Mouse (Mus musculus) bone marrow, adult 2 months (tissue): ENCODE data around the gene Flywch1. TPM values are rescaled to one million over a fixed set of nuclear protein-coding genes. Genes with fewer than 3 reads are reported as not detected.

ENCODE experiments used
- H3K27ac ChIP-seq: fragments of 200-500 bp; 2 replicates; pipeline ENCODE4 v1.5.1; 2012; ENCODE audit warnings: low read depth, mild to moderate bottlenecking, control low read depth, inconsistent platforms, low read length; ENCODE audit not compliant: control insufficient read depth, poor library complexity, insufficient read depth
- H3K4me1 ChIP-seq: fragments of 200-500 bp; 2 replicates; pipeline ENCODE4 v1.6.1; 2011; ENCODE audit warnings: low read length; ENCODE audit not compliant: control insufficient read depth, insufficient read depth
- H3K4me3 ChIP-seq: fragments of 200-500 bp; replicated peaks from 2 replicates; pipeline ENCODE3; 2011; ENCODE audit warnings: mild to moderate bottlenecking, low read depth, low read length, control low read depth; ENCODE audit not compliant: control insufficient read depth
- CTCF ChIP-seq: fragments of 200-500 bp; IDR thresholded peaks from 2 replicates; pipeline ENCODE4 v1.5.1; 2011; ENCODE audit warnings: low read length, control low read depth; ENCODE audit not compliant: control insufficient read depth, insufficient read depth
- POLR2A ChIP-seq: fragments of 200-500 bp; IDR thresholded peaks from 2 replicates; pipeline ENCODE4 v1.6.1; 2011; ENCODE audit warnings: low read depth, mild to moderate bottlenecking, control low read depth, low read length, borderline replicate concordance; ENCODE audit not compliant: control insufficient read depth
- WGBS: fragments of 180-500 bp; shearing (Covaris S2); methylation state at CpG from one replicate; pipeline ENCODE4 v1.1.7; 2018; 5-methylcytosine and 5-hydroxymethylcytosine counted together
- polyA plus RNA-seq: library from polyadenylated mRNA; stranded (reverse); fragments of >200 nt; gene quantifications from 2 replicates; pipeline ENCODE4 v1.2.4, GENCODE M21; 2011; ENCODE audit warnings: low replicate concordance; ENCODE audit not compliant: missing spikeins, insufficient read depth, insufficient read length

The Flywch1 gene
- polyA plus RNA-seq, 1 experiment: 11.2 TPM

DNA sequence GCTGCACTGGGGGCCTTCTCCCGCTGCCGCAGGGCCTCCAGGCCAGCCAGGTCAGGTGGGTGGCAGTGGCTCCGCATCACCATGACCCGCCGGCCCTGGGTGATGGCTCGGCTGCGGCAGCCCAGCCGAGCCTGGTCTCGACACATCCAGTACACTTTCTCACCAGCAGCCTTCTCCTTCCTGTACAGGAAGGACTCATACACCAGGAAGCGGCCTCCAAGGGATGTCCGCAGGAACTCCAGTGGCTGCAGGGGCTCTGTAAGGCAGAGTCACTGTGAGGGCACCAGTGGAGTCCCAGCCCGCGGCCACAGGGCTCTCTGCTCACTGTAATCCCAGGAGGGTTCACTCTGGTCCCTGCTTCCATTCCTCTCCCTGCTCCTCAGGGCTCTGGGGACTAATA is 15.7 kb downstream of the Flywch1 start:
- no peak overlapping the region for H3K27ac ChIP-seq
- no peaks in the 10 kb centered on the region; the same call in 1 of the 2 replicates for H3K4me1 ChIP-seq
- 66% methylated on average over 13 of the region's 13 CpGs for WGBS
- no peak overlapping the region for H3K4me3 ChIP-seq
- TF ChIP-seq CTCF: no peak
- no peak for TF ChIP-seq POLR2A

DNA sequence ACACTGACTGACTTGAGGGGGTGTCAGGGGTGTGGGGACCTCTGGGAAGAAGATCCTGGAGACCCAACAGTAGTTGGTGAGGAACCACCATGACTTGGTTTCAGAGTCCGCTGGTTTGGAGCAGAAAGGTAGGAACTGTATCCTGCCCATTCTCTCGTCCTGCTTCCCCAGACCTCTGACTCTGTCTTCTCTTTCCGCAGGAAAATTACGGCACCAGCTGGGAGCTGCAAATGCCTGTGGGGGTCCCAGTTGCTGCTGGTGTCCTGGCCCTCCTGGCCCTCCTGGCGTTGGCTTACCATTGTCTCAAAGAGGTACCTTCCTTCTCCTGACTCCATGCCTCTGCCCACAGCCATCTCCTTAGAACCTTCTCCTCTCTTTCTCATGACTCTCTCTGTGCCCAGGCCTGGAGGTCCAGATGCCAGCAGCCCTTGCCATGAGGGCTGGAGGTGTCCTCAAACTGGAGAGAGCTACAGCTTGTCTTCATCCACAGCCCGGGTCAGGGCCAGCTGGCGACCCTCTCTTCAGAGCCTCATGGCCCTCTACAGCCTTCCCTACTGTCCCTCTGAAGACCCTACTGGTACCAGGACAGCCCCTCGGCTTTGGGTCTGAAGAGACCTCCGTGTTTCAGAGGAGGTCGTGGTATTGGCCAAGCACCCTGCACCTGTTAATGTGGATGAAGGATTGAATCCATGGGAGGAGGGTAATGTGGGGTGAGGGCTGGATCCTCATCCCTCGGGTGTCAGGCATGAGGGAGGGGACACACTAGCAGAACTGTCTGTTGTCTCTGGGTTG is 21.8 kb downstream of the Flywch1 start:
- H3K4me1 ChIP-seq: peaks cover 8% of the 10 kb centered on the region; the same call in 1 of the 2 replicates
- H3K4me3 ChIP-seq: peak overlapping the region; percentile 64
- 75% methylated on average over 11 of the region's 11 CpGs for WGBS
- no peak overlapping the region for H3K27ac ChIP-seq
- no peak for TF ChIP-seq CTCF
- TF ChIP-seq POLR2A: no peak

DNA sequence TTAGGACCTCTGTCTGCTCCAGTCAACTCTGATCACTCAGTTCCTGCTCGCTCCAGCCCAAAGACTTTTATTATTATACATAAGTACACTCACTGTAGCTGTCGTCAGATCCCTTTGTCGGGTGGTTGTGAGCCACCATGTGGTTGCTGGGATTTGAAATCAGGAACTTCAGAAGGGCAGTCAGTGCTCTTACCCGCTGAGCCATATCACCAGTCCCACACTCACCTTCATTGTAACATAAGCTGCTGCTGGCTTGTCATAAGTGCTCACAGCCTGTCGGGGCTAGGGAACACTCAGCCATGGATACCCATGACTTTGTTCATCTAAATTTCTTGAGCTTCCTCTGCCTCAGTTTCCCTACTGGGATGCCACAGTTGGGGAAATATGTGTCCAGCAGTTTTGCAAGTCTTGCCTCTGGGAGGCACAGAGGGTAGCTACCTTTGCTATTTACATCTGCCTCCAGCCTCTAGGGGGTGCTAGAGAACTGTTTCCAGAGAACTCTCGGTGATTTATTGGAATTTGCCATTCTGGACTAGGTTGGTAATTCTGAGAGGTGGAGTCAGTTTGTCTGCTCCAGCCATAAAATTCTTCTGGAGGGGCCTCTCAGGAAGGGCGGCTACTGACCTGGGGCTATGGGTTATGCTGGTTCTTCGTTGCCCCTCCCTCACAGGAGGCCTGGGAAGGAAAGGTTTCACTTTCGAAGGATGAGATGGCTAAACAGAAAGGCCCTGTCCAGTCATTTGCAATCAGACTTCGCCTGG is 22.6 kb downstream of the Flywch1 start:
- no peak overlapping the region for H3K27ac ChIP-seq
- TF ChIP-seq CTCF (peak; percentile 39; the same call in 1 of the 2 replicates), POLR2A (no peak)

DNA sequence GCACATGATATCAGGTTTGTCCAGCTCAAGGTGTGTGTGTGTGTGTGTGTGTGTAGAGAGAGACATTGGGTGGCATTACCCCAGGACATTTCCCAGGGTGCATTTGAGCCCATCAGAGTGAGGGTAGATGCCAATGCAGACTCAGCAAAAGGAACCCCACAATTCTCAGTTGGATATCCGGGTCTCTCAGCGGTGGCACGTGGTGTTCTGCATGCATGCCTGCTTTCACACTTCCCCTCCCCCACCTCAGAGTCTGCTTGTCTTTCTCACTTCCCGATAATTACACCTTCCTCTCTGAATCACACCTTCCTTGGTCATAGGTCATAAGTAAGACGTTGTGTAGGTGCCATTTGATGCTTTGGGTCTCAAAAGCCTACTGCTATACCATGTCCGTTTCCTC is 23.4 kb downstream of the Flywch1 start:
- WGBS: 15% methylated on average over 6 of the region's 6 CpGs
- Histone ChIP-seq H3K27ac (no peak overlapping the region), H3K4me1 (peaks cover 8% of the 10 kb centered on the region; the same call in 1 of the 2 replicates), H3K4me3 (no peak overlapping the region)
- no peak for TF ChIP-seq POLR2A
- no peak for TF ChIP-seq CTCF

More for the DNA sequence above, 22.6 kb downstream of the Flywch1 start:
- Histone ChIP-seq H3K4me3 (peak overlapping the region; percentile 64), H3K4me1 (peaks cover 8% of the 10 kb centered on the region; the same call in 1 of the 2 replicates)
- WGBS: 14% methylated on average over 10 of the region's 10 CpGs

DNA sequence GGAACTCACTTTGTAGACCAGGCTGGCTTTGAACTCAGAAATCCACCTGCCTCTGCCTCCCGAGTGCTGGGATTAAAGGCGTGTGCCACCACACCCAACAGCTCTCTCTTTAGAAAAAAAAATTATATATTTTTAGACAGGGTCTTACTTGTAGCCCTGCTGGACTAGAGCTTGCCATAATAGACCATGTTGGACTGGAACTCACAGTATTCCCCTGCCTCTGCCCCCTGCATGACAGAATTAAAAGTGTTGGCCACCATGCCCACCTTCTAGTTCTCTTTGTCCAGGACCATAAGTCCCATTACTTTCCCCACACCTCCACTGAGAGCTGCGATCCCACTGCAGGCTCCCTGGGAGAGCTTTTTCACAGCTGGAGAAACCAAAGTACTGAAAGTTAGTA is 23.9 kb downstream of the Flywch1 start:
- WGBS: 72% methylated on average over 3 of the region's 3 CpGs
- TF ChIP-seq CTCF (no peak), POLR2A (no peak)
- Histone ChIP-seq H3K27ac (no peak overlapping the region), H3K4me3 (no peak overlapping the region), H3K4me1 (peaks cover 8% of the 10 kb centered on the region; the same call in 1 of the 2 replicates)

DNA sequence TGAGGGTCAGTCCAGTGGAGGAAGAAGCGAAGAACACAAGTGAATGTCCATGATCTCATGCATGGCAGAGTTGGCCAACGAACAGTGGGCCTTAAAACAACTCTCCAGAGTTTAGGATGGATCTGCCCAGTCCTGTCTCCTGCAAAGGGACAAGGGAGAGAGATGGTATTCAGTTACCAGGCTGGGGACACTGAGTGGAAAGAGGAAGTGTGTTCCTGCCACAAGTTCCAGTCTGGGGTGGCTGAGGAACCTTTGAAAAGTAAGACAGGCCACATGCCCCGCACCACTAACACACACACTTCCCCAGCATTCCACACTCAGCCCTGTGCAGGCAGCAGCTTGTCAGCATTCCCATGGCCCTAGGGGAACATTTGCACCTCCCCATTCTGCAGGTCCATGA is 24.6 kb downstream of the Flywch1 start:
- Histone ChIP-seq H3K4me1 (peaks cover 8% of the 10 kb centered on the region; the same call in 1 of the 2 replicates), H3K4me3 (no peak overlapping the region), H3K27ac (no peak overlapping the region)
- WGBS: 53% methylated on average over 3 of the region's 3 CpGs
- TF ChIP-seq CTCF (no peak), POLR2A (no peak)

DNA sequence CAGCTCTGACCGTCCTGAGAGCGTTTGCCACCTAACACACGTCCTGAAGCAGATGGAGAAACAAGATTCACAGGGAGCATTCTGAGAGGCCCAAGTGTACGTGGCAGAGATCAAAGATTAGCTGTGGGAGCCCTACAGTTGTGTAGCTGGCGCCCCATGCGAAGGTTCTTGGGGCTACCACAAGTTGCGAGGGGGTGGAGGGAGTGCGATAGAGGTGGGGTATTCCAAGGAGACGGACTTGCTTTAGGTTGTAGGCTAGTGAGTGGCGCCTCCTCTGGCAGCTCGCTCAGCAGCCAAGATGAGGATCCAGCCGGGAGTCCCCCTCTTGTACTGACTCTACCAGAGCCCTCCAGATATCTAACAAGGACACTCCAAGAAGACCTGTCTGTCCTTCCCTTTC is 25.1 kb downstream of the Flywch1 start:
- no peak for TF ChIP-seq POLR2A
- no peak for TF ChIP-seq CTCF
- H3K4me1 ChIP-seq: peaks cover 8% of the 10 kb centered on the region; the same call in 1 of the 2 replicates
- WGBS: 29% methylated on average over 12 of the region's 12 CpGs
- H3K4me3 ChIP-seq: no peak overlapping the region
- no peak overlapping the region for H3K27ac ChIP-seq

DNA sequence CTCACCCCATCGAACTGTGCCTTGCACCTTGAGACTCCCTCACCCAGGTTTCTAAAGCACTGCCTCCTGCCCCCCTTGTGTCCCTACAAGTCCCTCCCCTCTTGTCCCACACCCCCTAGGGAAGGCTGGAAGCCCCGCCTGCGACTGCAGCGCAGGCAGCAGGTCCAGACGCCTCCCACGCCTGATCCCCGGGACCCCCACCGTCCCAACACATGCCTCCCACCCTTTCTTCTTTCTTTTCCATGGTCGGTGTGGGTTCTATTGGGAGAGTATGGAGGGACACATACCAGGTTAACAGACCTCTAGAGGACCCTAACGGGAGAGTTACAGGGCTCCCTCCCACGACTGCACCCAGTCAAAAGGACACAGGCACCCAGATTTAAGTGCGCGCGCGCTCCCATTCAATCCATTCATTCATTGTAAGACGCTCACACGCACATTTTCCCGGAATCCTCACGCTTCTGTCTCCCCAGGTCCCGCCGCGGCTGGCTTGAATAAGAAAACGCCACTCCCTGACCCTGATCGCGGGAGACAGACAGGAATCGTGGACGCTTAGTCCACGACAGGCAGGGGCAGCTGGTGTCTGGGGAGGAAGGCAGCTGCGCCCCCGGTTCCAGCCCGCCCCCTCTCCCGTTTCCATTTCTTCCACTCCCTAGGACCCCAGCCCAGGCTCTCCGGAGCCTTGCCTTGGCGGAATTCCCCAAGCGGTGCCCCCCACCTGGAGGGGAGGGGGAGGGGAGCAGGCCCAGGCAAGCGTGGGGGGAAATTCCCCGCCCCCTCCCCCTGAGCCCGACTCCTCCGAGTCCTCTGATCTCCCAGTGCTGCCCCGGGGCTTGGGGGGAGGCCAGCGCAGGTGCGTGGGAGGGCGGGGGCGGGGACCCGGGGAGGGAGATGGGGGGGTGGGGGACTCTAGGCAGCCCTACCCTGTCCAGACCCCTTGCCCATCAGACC is 25.8 kb downstream of the Flywch1 start, which contains the start of gene Kremen2:
TSS of gene Kremen2 (minus strand) at position 533 of the 951 bp plus-strand sequence.
- Histone ChIP-seq H3K4me1 (peaks cover 9% of the 10 kb centered on the region; the same call in 1 of the 2 replicates), H3K4me3 (no peak within 1 kb of the TSS), H3K27ac (no peak within 1 kb of the TSS)
- TF ChIP-seq CTCF: no peak
- no peak for TF ChIP-seq POLR2A
- 6% methylated on average over 45 of the region's 45 CpGs for WGBS
